9 mouse cellular contexts compared by ENCODE assay signal in genomic region chr3:101108282-101108681, GRCm38 (mm10). TPM values are rescaled to one million over a fixed set of nuclear protein-coding genes. Genes with fewer than 3 reads are reported as not detected.
DNase-seq lines count a peak whose midpoint lies in the region; ATAC-seq and TF ChIP-seq lines count a peak whose summit lies in the region.
"Had no signal": no experiment of that assay in that cellular context is flagged by ENCODE, and none has a peak within 500 bp of the region (broad histone marks: within the 10 kb centered on the region; RNA-seq: fewer than 3 reads in every experiment).

No protein-coding gene starts in this region.

- H3K4me3 ChIP-seq in liver, embryonic 11.5 days (ENCODE audit: low read depth, low read length), result no peak overlapping the region
- no peak overlapping the region for H3K4me3 ChIP-seq in liver, postnatal 0 days (ENCODE audit: low read depth, low read length)
- H3K4me3 ChIP-seq in embryonic facial prominence, embryonic 10.5 days, result peak overlapping the region; percentile 89
- no peak overlapping the region for H3K4me3 ChIP-seq in hindbrain, embryonic 14.5 days (replicated peaks; ENCODE audit: low read length)
- H3K4me3 ChIP-seq in myocyte, result peak overlapping the region; percentile 32

- H3K4me1 ChIP-seq in liver, embryonic 11.5 days (replicated peaks; ENCODE audit: control insufficient read depth, insufficient read depth, low read length), result peaks cover 12% of the 10 kb centered on the region
- H3K4me1 ChIP-seq in liver, postnatal 0 days (ENCODE audit: insufficient read depth), result no peaks in the 10 kb centered on the region; the same call in 1 of the 2 replicates
- peaks cover 73% of the 10 kb centered on the region for H3K4me1 ChIP-seq in embryonic facial prominence, embryonic 10.5 days
- peaks cover 34% of the 10 kb centered on the region for H3K4me1 ChIP-seq in hindbrain, embryonic 14.5 days (replicated peaks; ENCODE audit: control insufficient read depth, insufficient read depth, low read length)

- H3K79me2 ChIP-seq in myocyte (ENCODE audit: control insufficient read depth, insufficient read depth), result peaks cover 28% of the 10 kb centered on the region

- no peak overlapping the region for H3K9ac ChIP-seq in liver, embryonic 11.5 days (ENCODE audit: low read depth, low read length)
- no peak overlapping the region for H3K9ac ChIP-seq in liver, postnatal 0 days (replicated peaks)
- no peak overlapping the region for H3K9ac ChIP-seq in hindbrain, embryonic 14.5 days

- H3ac ChIP-seq in myocyte (ENCODE audit: control insufficient read depth, insufficient read length), result no peak overlapping the region

- H3K27me3 ChIP-seq in liver, embryonic 11.5 days (replicated peaks; ENCODE audit: control insufficient read depth, insufficient read depth, low read length), result peaks cover 49% of the 10 kb centered on the region
- H3K27me3 ChIP-seq in liver, postnatal 0 days (ENCODE audit: insufficient read depth, low read length), result peaks cover 26% of the 10 kb centered on the region
- H3K27me3 ChIP-seq in embryonic facial prominence, embryonic 10.5 days (replicated peaks; ENCODE audit: low read depth, poor library complexity, severe bottlenecking), result 0 out of 2 replicates have a peak, but pooled peaks cover 8% of the 10 kb centered on the region
- no peaks in the 10 kb centered on the region for H3K27me3 ChIP-seq in hindbrain, embryonic 14.5 days (ENCODE audit: control insufficient read depth, insufficient read depth, low read length)
- no peaks in the 10 kb centered on the region for H3K27me3 ChIP-seq in myocyte (ENCODE audit: control insufficient read depth, insufficient read depth, insufficient read length)

- H3K36me3 ChIP-seq in liver, embryonic 11.5 days (ENCODE audit: control insufficient read depth, insufficient read depth, low read length), result no peaks in the 10 kb centered on the region
- H3K36me3 ChIP-seq in liver, postnatal 0 days (replicated peaks; ENCODE audit: insufficient read depth, low read length), result no peaks in the 10 kb centered on the region
- H3K36me3 ChIP-seq in embryonic facial prominence, embryonic 10.5 days (replicated peaks), result no peaks in the 10 kb centered on the region; the same call in 1 of the 2 replicates
- H3K36me3 ChIP-seq in hindbrain, embryonic 14.5 days (replicated peaks; ENCODE audit: control insufficient read depth, insufficient read depth), result no peaks in the 10 kb centered on the region
- H3K36me3 ChIP-seq in myocyte (ENCODE audit: control insufficient read depth, insufficient read depth), result no peaks in the 10 kb centered on the region

- peak overlapping the region; percentile 72; the same call in 1 of the 2 replicates for H3K4me2 ChIP-seq in liver, embryonic 11.5 days
- H3K4me2 ChIP-seq in liver, postnatal 0 days (ENCODE audit: low read depth, low read length), result no peak overlapping the region
- H3K4me2 ChIP-seq in hindbrain, embryonic 14.5 days (replicated peaks), result peak overlapping the region; percentile 95
- H3K4me2 ChIP-seq in myocyte (ENCODE audit: low read depth), result peak overlapping the region; percentile 74

- no peak for TF ChIP-seq CTCF in liver, postnatal 0 days (IDR thresholded peaks at IDR 0.05; ENCODE audit: low read depth)

- no peaks in the 10 kb centered on the region for H3K9me3 ChIP-seq in liver, embryonic 11.5 days (ENCODE audit: control insufficient read depth, low read length)
- H3K9me3 ChIP-seq in liver, postnatal 0 days (ENCODE audit: low read length), result no peaks in the 10 kb centered on the region
- H3K9me3 ChIP-seq in embryonic facial prominence, embryonic 10.5 days, result no peaks in the 10 kb centered on the region
- no peaks in the 10 kb centered on the region for H3K9me3 ChIP-seq in hindbrain, embryonic 14.5 days (ENCODE audit: control insufficient read depth, low read length)

- TF ChIP-seq EP300 in liver, postnatal 0 days (IDR thresholded peaks at IDR 0.05; ENCODE audit: low read depth), result no peak

- WGBS in liver, embryonic 11.5 days, result 51% methylated on average over 3 of the region's 3 CpGs
- WGBS in liver, postnatal 0 days (ENCODE audit: insufficient replicate concordance), result 48% methylated on average over 3 of the region's 3 CpGs
- 39% methylated on average over 3 of the region's 3 CpGs for WGBS in embryonic facial prominence, embryonic 10.5 days
- 66% methylated on average over 3 of the region's 3 CpGs for WGBS in hindbrain, embryonic 14.5 days

- H3K27ac ChIP-seq in liver, embryonic 11.5 days (ENCODE audit: low read depth, low read length), result no peak overlapping the region
- H3K27ac ChIP-seq in liver, postnatal 0 days (ENCODE audit: low read depth), result no peak overlapping the region
- peak overlapping the region; percentile 26 for H3K27ac ChIP-seq in embryonic facial prominence, embryonic 10.5 days (replicated peaks)
- H3K27ac ChIP-seq in hindbrain, embryonic 14.5 days, result no peak overlapping the region

- no peak for ATAC-seq in liver, embryonic 11.5 days (replicated peaks; ENCODE audit: low FRiP score)
- no peak for ATAC-seq in liver, postnatal 0 days
- ATAC-seq in hindbrain, embryonic 14.5 days (ENCODE audit: low FRiP score), result no peak
- ATAC-seq in frontal cortex, adult (ENCODE audit: low TSS enrichment), result no peak

- no peak for DNase-seq in liver, embryonic 11.5 days (ENCODE audit: low spot score)
- DNase-seq in liver, postnatal 0 days, result no peak
- DNase-seq in embryonic facial prominence, embryonic 10.5 days (ENCODE audit: low spot score), result no peak
- no peak for DNase-seq in hindbrain, embryonic 14.5 days (ENCODE audit: low spot score)
- DNase-seq in embryo, embryonic 11 days, result no peak
- DNase-seq in kidney, adult 11 months, result no peak
- DNase-seq: kidney, adult 18-20 months had no signal

- TF ChIP-seq POLR2A in myocyte (IDR thresholded peaks at IDR 0.05; ENCODE audit: insufficient read length, low read depth), result no peak

TF ChIP-seq in myocyte, 11 proteins besides CTCF, POLR2A, EP300 and RAD21:
- no peak for TF ChIP-seq MYOD1 (IDR thresholded peaks at IDR 0.05; ENCODE audit: control insufficient read depth in 1 of 3, insufficient read length in 2 of 3, low read depth in 2 of 3)

RNA-seq across cellular contexts. Expression of gene Ptgfrn, which starts 1.8 kb away (rescaled TPM):
- polyA plus RNA-seq in liver, embryonic 11.5 days (2014; fragmentation: Nextera tagmentation; extraction: Ambion mirVana), result 1.6 and 2.4 TPM in 2 replicates
- 0.26 and 0.35 TPM in 2 replicates for polyA plus RNA-seq in liver, postnatal 0 days (2015; fragmentation: Nextera tagmentation; extraction: Ambion mirVana)
- polyA plus RNA-seq in embryonic facial prominence, embryonic 10.5 days (2016; fragmentation: Nextera tagmentation; extraction: Ambion mirVana), result 3.9 and 4.1 TPM in 2 replicates
- 3.6 and 3.7 TPM in 2 replicates for polyA plus RNA-seq in hindbrain, embryonic 14.5 days (2014; fragmentation: Nextera tagmentation; extraction: Ambion mirVana)
- polyA plus RNA-seq in myocyte (2012; fragmentation: generic; extraction: Trizol), result 62.8 TPM

Comparison
In these comparisons a context has a peak if more than half of its experiments do, and no peak if none do; other contexts are left out.
1. H3K4me3 ChIP-seq: peak in embryonic facial prominence, embryonic 10.5 days (single experiment) and myocyte (single experiment); none in liver, embryonic 11.5 days (single experiment), liver, postnatal 0 days (single experiment) and hindbrain, embryonic 14.5 days (single experiment).
2. RNA of gene Ptgfrn, which starts 1.8 kb away (polyA plus RNA-seq): 62.8 TPM in myocyte (single experiment); 3.9 to 4.1 TPM in embryonic facial prominence, embryonic 10.5 days, 3.6 to 3.7 TPM in hindbrain, embryonic 14.5 days, 1.6 to 2.4 TPM in liver, embryonic 11.5 days and 0.26 to 0.35 TPM in liver, postnatal 0 days; every median in the first group is over 10 times any median in the second.